Mouse (Mus musculus) thymus, adult 2 months (tissue): ENCODE results near the gene Tenm2.

Experiments used
- CTCF ChIP-seq: fragments of 200-500 bp; IDR thresholded peaks from 2 replicates; pipeline ENCODE4 v1.5.1; 2012; ENCODE audit warnings: mild to moderate bottlenecking, control low read depth, low read length, moderate library complexity, borderline replicate concordance; ENCODE audit not compliant: control insufficient read depth, poor library complexity, insufficient read depth; ENCODE audit errors: extremely low read depth
- POLR2A ChIP-seq: fragments of 200-500 bp; IDR thresholded peaks from 2 replicates; pipeline ENCODE4 v1.6.1; 2012; ENCODE audit warnings: mild to moderate bottlenecking, low read length, control low read depth, moderate library complexity; ENCODE audit not compliant: control insufficient read depth, poor library complexity, insufficient read depth; ENCODE audit errors: extremely low read depth

DNA sequence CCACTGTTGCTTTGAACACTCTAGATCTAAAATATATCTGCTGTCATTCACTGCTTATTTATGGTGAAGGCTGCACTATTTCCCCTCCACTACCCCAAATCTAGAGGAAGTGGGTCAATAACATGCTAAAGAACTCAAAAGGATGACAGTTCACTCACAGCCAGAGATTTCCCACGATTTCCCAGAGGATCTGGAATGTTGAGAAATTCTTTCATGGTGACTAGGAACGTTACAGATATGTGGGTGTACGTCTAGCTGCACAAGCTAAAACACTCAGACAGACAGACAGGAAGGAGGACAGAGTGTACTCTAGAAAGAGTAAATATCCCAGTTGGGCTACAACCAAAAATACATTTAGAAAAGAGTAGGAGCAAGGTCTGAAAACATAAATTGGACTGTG lies 384.1 kb downstream of the Tenm2 start:
- TF ChIP-seq CTCF (no peak), POLR2A (no peak)
